Mouse (Mus musculus) retina, embryonic 14.5 days (tissue): Measurements from ENCODE around the gene Man2c1.

Experiments used
- DNase-seq: peaks from one replicate; pipeline ENCODE4 v3.0.0-alpha.2; 2015; ENCODE audit warnings: low spot score

Man2c1 gene

GRCm38 (mm10) chr9:57130577-57131433 is at the start of gene Man2c1:
TSS of gene Man2c1 (plus strand) at chr9:57130690.
- DNase-seq, result peak; percentile 98

- DNase-seq, result no peak
These were observed 48.3 kb upstream of the Man2c1 start for GRCm38 (mm10) chr9:57082236-57082635.

- no peak for DNase-seq
These were observed 13.2 kb upstream of the Man2c1 start for GRCm38 (mm10) chr9:57117261-57117755.

- no peak for DNase-seq
These were observed 849 bp upstream of the Man2c1 start for GRCm38 (mm10) chr9:57129641-57130040.

- no peak for DNase-seq
These were observed 6.8 kb downstream of the Man2c1 start for GRCm38 (mm10) chr9:57137246-57137645.

GRCm38 (mm10) chr9:57137777-57138176 is 7.3 kb downstream of the Man2c1 start:
- DNase-seq, result no peak

GRCm38 (mm10) chr9:57138507-57138906 is 8.0 kb downstream of the Man2c1 start:
- no peak for DNase-seq

GRCm38 (mm10) chr9:57139110-57139509 is 8.6 kb downstream of the Man2c1 start:
- no peak for DNase-seq

- DNase-seq, result no peak
These were observed 9.1 kb downstream of the Man2c1 start for GRCm38 (mm10) chr9:57139571-57139970.

- no peak for DNase-seq
These were observed 11.2 kb downstream of the Man2c1 start for GRCm38 (mm10) chr9:57141417-57142353.

GRCm38 (mm10) chr9:57143212-57143611 is 12.7 kb downstream of the Man2c1 start:
- DNase-seq, result no peak

- DNase-seq, result no peak
These were observed 14.3 kb downstream of the Man2c1 start for GRCm38 (mm10) chr9:57144830-57145229.

GRCm38 (mm10) chr9:57146451-57147066 is 16.1 kb downstream of the Man2c1 start:
- DNase-seq, result no peak

GRCm38 (mm10) chr9:57147205-57148143 is 17.0 kb downstream of the Man2c1 start:
- DNase-seq, result peak; percentile 41

GRCm38 (mm10) chr9:57148144-57148878 is 17.8 kb downstream of the Man2c1 start, which contains the start of gene Neil1:
TSS of gene Neil1 (minus strand) at chr9:57148305.
- peak; percentile 90 for DNase-seq

- no peak for DNase-seq
These were observed 18.5 kb downstream of the Man2c1 start for GRCm38 (mm10) chr9:57149021-57149420.

- no peak for DNase-seq
These were observed 19.7 kb downstream of the Man2c1 start for GRCm38 (mm10) chr9:57150192-57150591.

GRCm38 (mm10) chr9:57152331-57152730 is 21.8 kb downstream of the Man2c1 start:
- no peak for DNase-seq

- no peak for DNase-seq
These were observed 25.9 kb downstream of the Man2c1 start for GRCm38 (mm10) chr9:57156383-57156782.

- no peak for DNase-seq
These were observed 26.3 kb downstream of the Man2c1 start for GRCm38 (mm10) chr9:57156823-57157222.
